Mouse (Mus musculus) erythroblast, embryonic 14.5 days (primary cell): ENCODE measurements at regions not wholly inside any gene's neighbourhood (a gene's known extent, or its start where the extent isn't known, plus 50 kb on each side); places are given as distances from the start of the nearest gene placed in this dataset.

ENCODE experiments used
- H3K27me3 ChIP-seq: 2 replicates; pipeline ENCODE4 v1.6.1; 2012; ENCODE audit warnings: inconsistent platforms; ENCODE audit not compliant: control insufficient read depth
- H3K36me3 ChIP-seq: 2 replicates; pipeline ENCODE4 v1.6.1; 2012; ENCODE audit warnings: mild to moderate bottlenecking, inconsistent platforms; ENCODE audit not compliant: control insufficient read depth
- H3K4me1 ChIP-seq: 2 replicates; pipeline ENCODE4 v1.6.1; 2012; ENCODE audit warnings: inconsistent platforms; ENCODE audit not compliant: control insufficient read depth
- H3K4me3 ChIP-seq: replicated peaks from 2 replicates; pipeline ENCODE3; 2012; ENCODE audit warnings: moderate library complexity, mild to moderate bottlenecking, inconsistent platforms
- H3K9me3 ChIP-seq: 2 replicates; pipeline ENCODE4 v1.6.1; 2012; ENCODE audit warnings: low read length, inconsistent platforms, mixed read lengths; ENCODE audit not compliant: control insufficient read depth
- GATA1 ChIP-seq: IDR thresholded peaks from 2 replicates; pipeline ENCODE4 v1.6.1; 2012; ENCODE audit warnings: low read length, inconsistent platforms, mixed read lengths
- TAL1 ChIP-seq: IDR thresholded peaks from 3 replicates; pipeline ENCODE4 v1.6.1; 2012; ENCODE audit warnings: low read length, inconsistent platforms, mixed read lengths

DNA sequence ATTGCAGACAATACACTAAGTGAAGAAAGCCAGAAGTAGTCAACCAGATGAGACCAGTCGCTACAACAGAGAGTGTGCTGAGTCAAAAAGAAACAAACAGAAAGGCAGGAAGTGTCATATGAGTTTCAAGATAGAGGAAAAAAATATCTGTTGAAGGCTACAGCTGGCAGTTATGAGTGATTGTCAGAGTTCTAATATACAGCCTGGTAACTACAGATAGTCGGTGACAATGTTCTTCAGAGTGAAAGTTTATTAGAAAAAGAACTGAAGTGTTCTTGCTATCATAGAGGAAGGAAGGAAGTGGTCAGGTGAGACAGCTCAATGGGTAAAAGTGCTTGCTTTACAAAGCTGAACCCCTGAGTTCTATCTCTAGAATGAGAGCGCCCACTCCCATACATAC, 499.1 kb downstream of the Adgrl2 start:
- H3K4me1 ChIP-seq: no peaks in the 10 kb centered on the region

DNA sequence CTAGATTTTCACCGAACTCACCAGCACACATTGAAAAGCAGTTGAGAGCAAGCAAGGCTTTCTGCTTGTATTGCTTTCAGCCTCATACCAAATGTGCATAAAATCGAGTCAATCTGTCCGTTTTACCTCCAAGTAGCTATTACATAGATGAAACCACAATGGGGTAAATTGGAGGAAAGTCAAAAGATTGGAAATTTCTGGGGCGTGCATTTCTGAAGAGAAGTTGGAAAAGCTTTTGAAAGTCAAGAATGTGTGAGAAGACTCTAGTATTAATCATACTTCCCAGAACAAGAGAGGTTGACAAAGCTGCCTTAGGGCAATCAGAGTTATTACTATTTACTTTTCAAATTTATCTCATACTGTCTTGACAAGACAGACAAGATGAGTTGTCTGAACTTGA, 501.2 kb downstream of the Adgrl2 start:
- TF ChIP-seq TAL1 (no peak), GATA1 (no peak)
- no peaks in the 10 kb centered on the region for H3K9me3 ChIP-seq
- H3K4me3 ChIP-seq: no peak overlapping the region
- H3K36me3 ChIP-seq: no peaks in the 10 kb centered on the region
- no peaks in the 10 kb centered on the region for H3K27me3 ChIP-seq
- H3K4me1 ChIP-seq: no peaks in the 10 kb centered on the region

More for the DNA sequence above, 499.1 kb downstream of the Adgrl2 start:
- Histone ChIP-seq H3K4me3 (no peak overlapping the region), H3K27me3 (no peaks in the 10 kb centered on the region), H3K9me3 (no peaks in the 10 kb centered on the region), H3K36me3 (no peaks in the 10 kb centered on the region)
- no peak for TF ChIP-seq TAL1
- no peak for TF ChIP-seq GATA1

DNA sequence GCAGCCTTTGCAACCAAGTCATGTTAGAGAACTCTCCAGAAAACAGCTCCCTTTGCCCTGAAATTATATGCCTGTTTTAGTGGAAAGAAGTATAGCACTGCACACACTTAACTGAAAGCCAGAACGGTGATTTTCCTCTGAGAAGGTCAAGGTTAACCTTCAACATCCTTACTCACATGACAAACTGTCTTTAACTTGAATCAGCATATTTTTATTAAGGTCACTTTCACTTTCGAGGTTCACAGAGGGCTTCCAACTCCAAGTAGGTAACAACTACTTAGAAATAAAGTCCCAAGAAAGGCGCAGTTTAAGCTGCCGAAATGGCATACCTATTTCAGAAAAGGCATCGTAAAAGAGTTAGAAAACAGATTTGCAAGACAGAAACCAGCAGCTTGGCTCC, 502.4 kb downstream of the Adgrl2 start:
- H3K4me3 ChIP-seq: no peak overlapping the region
- no peak for TF ChIP-seq TAL1
- no peak for TF ChIP-seq GATA1
- no peaks in the 10 kb centered on the region for H3K9me3 ChIP-seq
- H3K4me1 ChIP-seq: no peaks in the 10 kb centered on the region
- H3K36me3 ChIP-seq: no peaks in the 10 kb centered on the region
- H3K27me3 ChIP-seq: no peaks in the 10 kb centered on the region

DNA sequence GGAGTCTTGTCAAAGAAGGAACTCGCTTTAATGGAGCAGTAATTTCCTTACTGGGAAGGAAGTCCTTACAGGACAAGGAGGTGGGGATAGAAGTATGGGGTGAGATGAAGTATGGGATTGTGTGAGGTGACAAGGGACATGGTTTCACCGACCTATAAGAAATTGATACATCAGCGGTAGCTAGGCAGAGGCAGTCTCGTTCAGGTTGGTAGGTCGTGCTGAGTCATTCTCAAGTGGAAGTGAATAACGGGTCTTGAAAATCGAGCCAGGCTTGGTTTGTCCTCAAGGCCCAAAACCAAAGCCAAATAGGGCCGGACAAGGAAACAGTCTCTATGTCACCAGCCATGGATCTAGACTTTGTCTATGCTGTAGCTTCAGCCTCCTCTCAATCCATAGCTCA, 514.5 kb downstream of the Adgrl2 start:
- Histone ChIP-seq H3K4me1 (no peaks in the 10 kb centered on the region), H3K36me3 (no peaks in the 10 kb centered on the region), H3K4me3 (no peak overlapping the region), H3K9me3 (peaks cover 3% of the 10 kb centered on the region; the same call in 1 of the 2 replicates), H3K27me3 (no peaks in the 10 kb centered on the region)
- no peak for TF ChIP-seq TAL1
- TF ChIP-seq GATA1: no peak

DNA sequence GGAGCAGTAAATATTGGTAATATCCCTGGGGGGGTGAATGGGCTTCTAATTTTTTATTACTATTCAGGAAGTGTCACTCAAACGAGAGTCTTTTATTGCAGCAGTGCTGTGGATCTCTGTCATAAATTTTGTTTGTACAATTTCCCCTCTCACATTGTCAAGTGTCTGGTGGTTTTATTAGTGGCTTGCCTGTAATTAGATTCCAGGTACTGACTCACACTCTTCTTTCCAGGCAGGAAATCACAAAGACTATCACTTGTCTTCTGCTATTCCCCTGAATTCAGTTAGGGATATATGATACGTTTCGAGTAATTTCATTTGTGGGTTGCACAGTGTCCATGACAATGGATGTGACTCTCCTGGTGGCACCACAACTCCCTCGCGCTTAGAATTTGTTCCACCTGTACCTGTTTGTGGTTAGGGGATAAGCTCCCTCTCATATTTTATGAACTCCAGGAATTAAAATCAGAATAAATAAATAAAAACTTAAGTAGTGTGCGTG, 517.4 kb downstream of the Adgrl2 start:
- Histone ChIP-seq H3K27me3 (no peaks in the 10 kb centered on the region), H3K9me3 (no peaks in the 10 kb centered on the region), H3K4me3 (no peak overlapping the region), H3K36me3 (no peaks in the 10 kb centered on the region), H3K4me1 (no peaks in the 10 kb centered on the region)
- TF ChIP-seq TAL1 (no peak), GATA1 (no peak)

DNA sequence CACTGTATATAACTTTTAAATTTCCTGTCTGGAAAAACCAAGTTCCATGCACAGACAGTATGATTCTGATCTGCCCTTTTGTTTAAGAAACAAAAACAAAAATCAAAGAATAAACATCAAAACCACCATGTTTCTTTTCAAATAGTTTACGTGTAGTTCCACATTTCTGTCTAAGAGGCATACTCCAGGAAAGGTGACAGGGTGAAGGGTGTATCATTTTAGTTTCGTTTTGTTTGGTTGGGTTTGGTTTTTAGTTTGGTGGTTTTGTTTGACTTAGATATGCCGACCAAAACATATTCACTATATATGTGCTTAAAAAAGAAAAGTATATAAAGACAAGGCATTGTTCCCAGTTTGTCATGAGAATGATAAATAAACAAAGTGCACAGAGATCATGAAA, 524.9 kb downstream of the Adgrl2 start:
- H3K4me1 ChIP-seq: no peaks in the 10 kb centered on the region
- H3K9me3 ChIP-seq: no peaks in the 10 kb centered on the region
- TF ChIP-seq TAL1 (no peak), GATA1 (no peak)
- no peak overlapping the region for H3K4me3 ChIP-seq
- no peaks in the 10 kb centered on the region for H3K27me3 ChIP-seq
- H3K36me3 ChIP-seq: no peaks in the 10 kb centered on the region

DNA sequence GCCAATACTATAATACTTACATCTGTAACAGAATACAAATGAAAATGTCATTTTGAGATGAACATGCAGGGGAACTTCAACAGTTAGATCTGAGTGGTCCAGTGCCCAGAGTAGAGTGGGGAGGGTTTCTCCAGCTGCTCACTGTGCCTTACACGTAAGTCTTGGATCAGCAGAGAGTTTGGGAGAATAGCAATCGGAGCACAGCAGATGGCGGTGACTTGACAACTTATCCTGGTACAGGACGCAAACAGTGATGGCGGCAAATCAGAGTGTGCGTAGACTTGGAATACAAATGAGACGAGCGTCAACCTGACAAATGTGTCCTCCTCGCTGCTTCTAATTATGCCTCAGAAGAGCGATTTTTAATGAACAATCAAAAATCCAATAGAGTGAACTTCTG, 527.6 kb downstream of the Adgrl2 start:
- Histone ChIP-seq H3K27me3 (no peaks in the 10 kb centered on the region), H3K9me3 (no peaks in the 10 kb centered on the region), H3K36me3 (no peaks in the 10 kb centered on the region), H3K4me3 (no peak overlapping the region), H3K4me1 (no peaks in the 10 kb centered on the region)
- TF ChIP-seq TAL1 (no peak), GATA1 (no peak)

DNA sequence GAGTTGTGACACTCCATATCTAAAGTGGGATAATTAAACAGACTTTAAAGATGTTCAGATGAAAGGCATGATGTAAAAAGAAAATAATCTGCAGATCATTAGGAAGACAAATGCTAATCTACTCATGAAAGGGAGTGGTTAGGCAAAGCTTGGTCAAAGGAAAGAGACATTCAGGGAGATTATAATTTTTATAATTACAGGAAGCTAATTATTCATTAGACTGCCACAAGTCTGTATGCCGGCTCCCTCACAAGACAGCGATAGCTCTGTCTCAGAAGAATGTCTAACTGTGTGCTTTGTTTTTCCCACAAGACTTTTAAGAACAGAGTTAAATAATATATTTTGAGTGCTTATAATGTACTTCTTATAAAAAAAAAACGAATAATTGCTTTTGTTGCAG, 541.5 kb downstream of the Adgrl2 start:
- TF ChIP-seq TAL1 (no peak), GATA1 (no peak)

DNA sequence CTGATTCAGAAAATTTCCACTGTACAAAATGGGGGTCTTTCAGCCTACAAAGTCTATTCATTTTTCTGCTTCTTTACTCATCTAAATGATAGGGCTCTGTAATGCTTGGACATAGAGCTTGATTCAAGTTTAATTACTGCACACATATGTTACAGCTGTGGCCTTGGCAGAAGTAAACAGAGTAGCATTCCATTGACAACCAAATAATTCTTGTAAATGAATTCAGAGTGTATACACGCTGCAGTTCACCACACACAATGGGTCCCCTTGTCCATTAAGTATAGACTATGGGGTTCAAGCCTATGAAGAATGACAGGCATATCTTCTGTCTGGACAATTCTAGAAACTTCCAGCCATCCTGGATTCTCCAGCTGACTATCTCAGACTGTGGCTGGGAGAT, 541.9 kb downstream of the Adgrl2 start:
- H3K27me3 ChIP-seq: no peaks in the 10 kb centered on the region

More for the DNA sequence above, 541.5 kb downstream of the Adgrl2 start:
- Histone ChIP-seq H3K9me3 (no peaks in the 10 kb centered on the region; the same call in 1 of the 2 replicates), H3K36me3 (no peaks in the 10 kb centered on the region), H3K4me3 (no peak overlapping the region), H3K27me3 (no peaks in the 10 kb centered on the region), H3K4me1 (no peaks in the 10 kb centered on the region)

DNA sequence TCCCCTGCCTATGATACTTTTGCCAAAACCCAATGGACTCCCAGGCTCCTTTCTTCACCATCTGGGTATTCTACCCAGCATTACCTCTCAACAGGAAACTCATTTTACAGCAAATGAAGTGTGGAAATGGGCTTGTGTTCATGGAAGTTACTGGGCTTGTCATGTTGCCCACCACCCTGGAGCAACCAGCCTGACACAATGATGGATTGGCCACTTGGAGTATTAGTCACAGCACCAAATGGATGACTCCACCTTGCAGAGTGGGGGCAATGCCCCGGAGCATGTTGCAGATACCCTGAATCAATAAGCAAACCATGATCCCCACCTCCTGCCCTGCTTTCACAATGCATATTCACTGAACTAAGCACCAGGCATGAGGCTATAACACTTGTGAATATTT, 543.5 kb downstream of the Adgrl2 start:
- Histone ChIP-seq H3K4me1 (no peaks in the 10 kb centered on the region), H3K36me3 (no peaks in the 10 kb centered on the region), H3K27me3 (no peaks in the 10 kb centered on the region), H3K9me3 (no peaks in the 10 kb centered on the region; the same call in 1 of the 2 replicates), H3K4me3 (no peak overlapping the region)
- TF ChIP-seq TAL1 (no peak), GATA1 (no peak)

More for the DNA sequence above, 541.9 kb downstream of the Adgrl2 start:
- no peaks in the 10 kb centered on the region for H3K4me1 ChIP-seq
- H3K9me3 ChIP-seq: no peaks in the 10 kb centered on the region; the same call in 1 of the 2 replicates
- TF ChIP-seq GATA1 (no peak), TAL1 (no peak)
- no peak overlapping the region for H3K4me3 ChIP-seq
- H3K36me3 ChIP-seq: no peaks in the 10 kb centered on the region
